ENCODE assay signal across 15 mouse cellular contexts in genomic region chr1:62521368-62521767, GRCm38 (mm10).
"Had no signal": no experiment of that assay in that cellular context is flagged by ENCODE, and none has a peak within 500 bp of the region (broad histone marks: within the 10 kb centered on the region; RNA-seq: fewer than 3 reads in every experiment).

No protein-coding gene starts in this region.

- H3K9me3 ChIP-seq: limb, embryonic 10.5 days; liver, embryonic 15.5 days; midbrain, embryonic 13.5 days; neural tube, embryonic 15.5 days; stomach, embryonic 15.5 days had no signal

- H3K36me3 ChIP-seq: limb, embryonic 10.5 days; liver, embryonic 15.5 days; midbrain, embryonic 13.5 days; neural tube, embryonic 15.5 days; stomach, embryonic 15.5 days had no signal

- H3K27ac ChIP-seq: left cerebral cortex, adult 2 months; limb, embryonic 10.5 days; liver, embryonic 15.5 days; macrophage; midbrain, embryonic 13.5 days; neural tube, embryonic 15.5 days; stomach, embryonic 15.5 days had no signal

- H3K27me3 ChIP-seq: liver, embryonic 15.5 days; midbrain, embryonic 13.5 days; neural tube, embryonic 15.5 days; stomach, embryonic 15.5 days had no signal

- DNase-seq: kidney, postnatal 10 days; right cerebral cortex, postnatal 4 days; spleen, adult 18-20 months; thymus, adult 2 months; thymus, postnatal 25 days had no signal

- H3K4me1 ChIP-seq: limb, embryonic 10.5 days; liver, embryonic 15.5 days; neural tube, embryonic 15.5 days; stomach, embryonic 15.5 days had no signal

- H3K4me3 ChIP-seq: left cerebral cortex, adult 2 months; limb, embryonic 10.5 days; liver, embryonic 15.5 days; midbrain, embryonic 13.5 days; myocyte; neural tube, embryonic 15.5 days; stomach, embryonic 15.5 days had no signal

- H3K4me2 ChIP-seq: liver, embryonic 11.5 days; liver, embryonic 15.5 days; midbrain, embryonic 13.5 days; neural tube, embryonic 15.5 days; stomach, embryonic 15.5 days had no signal

- H3K9ac ChIP-seq: liver, embryonic 15.5 days; midbrain, embryonic 13.5 days; neural tube, embryonic 15.5 days; stomach, embryonic 15.5 days had no signal

- ATAC-seq: intestine, embryonic 16.5 days; midbrain, embryonic 13.5 days had no signal
